Mouse (Mus musculus) naive thymus-derived CD4-positive, alpha-beta T cell, adult 2 months (primary cell): Measurements from ENCODE around the gene Grik1.

Source experiments
- DNase-seq: peaks from one replicate; pipeline ENCODE4 v3.0.0-alpha.2; 2011; ENCODE audit warnings: low read depth

The Grik1 gene

DNA sequence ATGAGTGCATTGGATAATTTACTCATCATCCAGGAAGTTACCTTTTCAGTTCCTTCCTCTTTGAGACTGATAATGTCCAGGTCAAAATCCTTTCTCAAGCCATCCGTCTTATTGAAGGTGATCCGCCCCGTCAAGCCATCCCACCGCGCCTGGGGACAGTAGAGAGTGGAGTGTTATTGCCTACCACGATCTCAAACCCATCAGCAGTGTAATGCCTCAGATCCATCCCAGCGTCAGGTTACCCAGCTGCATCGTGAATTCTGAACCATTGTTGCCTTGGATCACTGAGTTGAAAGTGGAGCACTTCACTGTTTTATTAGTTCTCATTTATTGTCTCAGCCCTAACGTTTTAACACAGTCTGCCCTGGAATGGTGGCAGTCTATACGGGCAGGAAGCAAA lies 332.6 kb downstream of the Grik1 start:
- no peak for DNase-seq

DNA sequence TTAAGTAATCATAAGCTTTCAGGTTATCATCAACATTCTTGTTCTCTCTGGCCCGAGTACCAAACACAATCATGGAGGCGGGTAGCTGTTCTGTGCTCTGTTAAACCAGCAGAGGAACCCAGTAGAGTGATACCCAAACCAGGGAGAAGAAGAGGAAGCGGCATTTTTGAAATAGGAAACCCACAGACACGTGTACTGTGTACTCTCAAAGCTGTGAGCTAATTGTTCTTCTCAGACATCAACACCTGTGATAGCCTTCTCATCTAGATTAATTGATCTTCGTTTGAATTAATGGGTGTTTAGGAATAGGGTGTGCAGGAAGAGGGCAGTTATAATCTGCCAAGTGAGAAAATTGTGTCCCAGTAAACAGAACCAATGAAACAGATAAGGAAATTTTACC lies 333.9 kb downstream of the Grik1 start:
- DNase-seq = no peak

DNA sequence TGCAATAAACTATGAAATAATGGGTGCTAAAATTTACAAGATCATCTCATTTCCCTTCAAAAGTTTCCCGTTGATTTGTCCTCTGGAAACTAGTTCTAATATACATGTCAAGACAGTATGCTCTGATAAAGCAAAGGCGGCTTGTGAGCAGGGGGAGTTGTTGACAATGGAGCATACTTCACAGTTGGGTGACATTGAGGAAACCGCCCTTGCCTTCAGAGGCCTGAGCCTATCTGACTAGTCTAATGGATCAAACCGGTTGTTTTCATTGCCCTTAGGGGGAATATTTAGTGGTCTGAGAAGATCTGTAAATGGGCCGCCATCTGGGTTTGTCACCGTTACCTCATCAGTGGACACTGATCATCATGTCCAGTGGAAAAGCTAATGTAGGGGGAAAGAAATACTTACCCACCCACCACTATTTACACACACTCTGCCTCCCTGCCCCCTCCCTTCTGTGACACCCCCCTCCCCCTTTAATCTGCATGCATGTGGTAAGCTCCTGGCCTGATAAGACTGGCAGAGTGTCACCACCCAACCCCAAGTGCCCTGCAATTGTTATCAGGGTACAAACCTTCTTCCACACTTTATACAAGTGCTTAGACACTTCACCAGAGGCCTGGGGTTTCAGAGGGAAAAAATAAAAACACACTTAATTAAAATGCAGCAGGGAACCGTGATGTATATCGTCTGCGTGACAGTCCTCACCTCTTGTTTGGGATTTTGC lies 335.2 kb downstream of the Grik1 start:
- DNase-seq = no peak

DNA sequence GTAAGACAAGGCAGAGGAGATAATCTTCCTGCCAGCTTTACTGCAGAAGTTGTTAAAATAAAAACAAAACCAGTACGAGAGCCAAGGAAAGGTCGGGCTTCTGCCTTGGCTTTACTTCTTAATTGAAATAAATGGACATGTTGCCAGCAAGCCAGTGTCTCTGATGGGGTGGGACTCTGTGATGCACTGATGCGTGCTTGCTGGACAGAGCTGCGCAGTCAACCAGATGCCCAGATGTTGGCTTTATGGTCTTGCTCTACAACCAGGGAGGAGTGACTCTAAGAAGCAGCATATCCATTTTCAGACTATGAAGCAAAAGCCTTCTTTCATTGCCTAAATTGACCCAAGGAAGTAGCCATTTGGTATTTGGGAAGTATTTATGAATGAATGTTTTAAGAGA lies 336.9 kb downstream of the Grik1 start:
- DNase-seq = no peak

DNA sequence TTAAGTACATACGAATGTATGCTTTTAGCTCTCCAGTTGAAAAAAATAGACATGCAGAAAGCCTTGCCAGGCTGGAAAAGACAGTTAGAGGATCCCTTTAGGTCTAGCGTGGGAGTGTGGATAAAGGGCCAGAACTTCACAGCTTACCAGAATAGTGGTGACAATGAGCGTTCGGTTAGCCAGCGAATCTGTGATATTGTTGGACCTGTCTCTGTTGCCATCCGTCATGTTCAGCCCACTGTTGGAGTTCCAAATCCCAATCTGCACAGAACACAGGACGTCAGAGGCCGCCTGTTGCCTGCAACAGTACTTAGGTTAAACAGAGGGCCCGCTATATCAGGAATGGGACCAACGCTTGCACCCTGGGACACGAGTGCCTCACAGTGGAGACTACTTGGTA lies 340.2 kb downstream of the Grik1 start:
- no peak for DNase-seq

DNA sequence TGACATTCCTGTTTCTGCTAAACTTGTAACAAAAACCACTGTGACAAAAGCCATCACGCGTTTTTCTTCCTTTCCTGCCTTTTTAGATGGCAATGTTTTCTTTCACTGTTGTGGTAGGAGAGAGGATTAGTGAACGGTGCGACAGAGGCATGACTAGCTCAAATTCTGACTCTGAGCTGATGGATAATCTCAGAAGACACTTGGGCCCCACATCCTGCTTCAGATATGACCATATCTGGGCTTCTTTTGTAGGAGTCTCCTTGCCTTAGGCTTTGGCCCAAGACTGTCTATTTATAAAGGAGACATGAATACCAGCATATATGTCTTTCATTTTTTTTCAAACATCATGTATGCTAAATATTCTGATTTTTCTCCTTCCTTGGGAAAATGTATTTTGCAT lies 341.9 kb downstream of the Grik1 start:
- DNase-seq = no peak

DNA sequence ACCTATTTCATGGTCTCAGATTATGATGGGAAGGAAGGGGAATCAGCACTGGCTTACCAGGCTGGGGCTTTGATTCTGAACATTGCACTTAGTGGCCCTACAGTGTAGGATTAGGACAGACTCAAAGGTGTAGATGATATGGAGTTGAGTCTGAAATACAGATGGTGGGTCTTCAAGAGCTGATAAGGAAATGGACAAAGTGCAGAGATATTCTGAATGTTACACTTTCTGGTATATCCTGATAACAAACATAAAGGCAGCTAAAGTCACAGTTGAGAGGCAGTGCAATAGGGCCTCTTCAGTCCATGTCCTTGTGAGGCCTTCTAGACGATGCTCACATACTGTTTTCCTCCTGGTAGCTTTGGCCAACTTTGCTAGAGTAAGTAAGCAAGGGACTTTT lies 345.7 kb downstream of the Grik1 start:
- no peak for DNase-seq

DNA sequence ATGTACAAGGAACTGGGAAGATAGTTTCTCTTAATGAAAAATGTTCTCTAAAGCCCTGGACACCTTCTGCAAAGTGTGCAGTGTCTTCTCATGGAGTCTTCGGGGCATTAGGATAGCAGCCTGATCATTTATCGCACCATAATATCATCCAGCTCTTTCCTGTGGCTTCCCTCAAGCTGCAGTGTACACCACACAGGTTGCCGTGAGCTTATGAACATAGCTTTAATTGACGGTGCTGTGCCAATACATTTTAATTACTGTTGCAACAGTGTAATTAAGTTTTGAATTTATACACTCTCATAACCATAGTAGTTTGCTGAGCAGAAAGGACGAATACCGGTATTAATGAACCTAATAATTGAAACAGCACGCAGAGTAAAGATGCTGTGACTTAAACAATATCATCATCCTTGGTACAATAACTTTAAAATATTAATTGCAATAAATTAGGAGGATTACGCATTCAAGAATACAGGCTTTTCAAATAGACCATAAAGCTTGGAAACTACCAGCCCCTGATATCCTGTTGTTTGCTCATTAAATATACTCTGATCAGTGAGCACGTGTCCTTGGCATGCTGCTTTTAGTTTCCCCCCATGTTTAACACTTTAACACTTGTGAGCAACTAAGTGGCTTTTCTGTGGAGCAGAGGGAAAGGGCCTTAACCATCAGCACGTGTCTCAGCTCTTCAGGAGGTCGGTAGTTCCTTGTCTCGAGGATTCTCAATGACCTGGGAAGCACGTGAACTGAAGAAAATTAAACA lies 347.8 kb downstream of the Grik1 start:
- no peak for DNase-seq

DNA sequence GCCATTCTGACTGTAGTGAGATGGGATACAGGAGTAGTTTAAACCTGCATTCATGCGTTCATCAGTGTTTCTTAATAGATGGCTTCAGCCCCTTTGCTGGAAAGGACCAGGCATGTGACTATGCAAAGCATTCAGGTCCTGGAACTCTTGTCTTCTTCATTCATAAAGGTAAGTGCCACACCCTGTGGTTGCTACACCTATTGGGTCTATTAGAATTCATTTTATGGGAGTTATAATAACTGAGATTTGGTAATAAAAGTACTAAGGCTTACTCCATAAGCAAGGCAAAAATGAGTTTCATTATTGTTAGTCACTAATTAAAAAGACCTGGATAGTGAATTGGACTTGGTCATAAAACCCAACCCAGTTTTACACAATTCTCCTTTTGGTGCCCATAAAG lies 355.4 kb downstream of the Grik1 start:
- no peak for DNase-seq

DNA sequence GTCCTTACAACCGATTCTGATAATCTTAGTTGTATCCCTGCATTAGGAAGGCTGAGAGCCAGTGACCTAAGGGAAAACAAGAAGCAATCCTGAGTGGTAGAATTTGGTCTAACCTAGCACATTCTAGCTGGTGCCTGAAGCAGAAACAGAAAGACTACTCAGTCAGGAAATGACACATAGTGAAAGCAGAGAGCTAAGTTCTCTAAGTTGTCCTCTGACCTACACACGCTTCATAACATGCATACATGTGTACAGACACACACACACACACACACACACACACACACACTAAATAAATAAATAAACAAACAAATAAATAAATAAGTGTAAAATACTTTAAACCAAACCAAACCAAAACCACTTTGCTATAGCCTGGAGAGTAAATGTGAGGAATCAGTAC lies 358.7 kb downstream of the Grik1 start:
- DNase-seq = no peak

DNA sequence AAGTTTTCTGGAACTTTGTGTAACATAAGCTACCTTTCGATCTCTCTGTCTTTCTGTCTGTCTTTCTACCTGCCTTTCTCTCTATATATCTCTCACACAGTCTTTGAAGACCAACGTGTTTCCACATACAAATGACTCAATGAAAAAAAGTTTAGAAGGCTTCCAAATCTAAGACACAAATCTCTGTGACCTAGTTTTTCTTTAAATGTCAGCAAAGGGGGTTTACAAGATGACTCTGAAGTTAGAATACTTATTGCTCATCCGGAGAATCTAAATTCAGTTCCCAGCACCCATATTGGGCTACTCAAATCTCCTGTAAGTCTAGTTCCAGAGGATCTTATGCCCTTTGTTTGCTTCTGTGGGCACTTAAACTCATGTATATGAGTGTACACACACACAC lies 359.5 kb downstream of the Grik1 start:
- DNase-seq = no peak

DNA sequence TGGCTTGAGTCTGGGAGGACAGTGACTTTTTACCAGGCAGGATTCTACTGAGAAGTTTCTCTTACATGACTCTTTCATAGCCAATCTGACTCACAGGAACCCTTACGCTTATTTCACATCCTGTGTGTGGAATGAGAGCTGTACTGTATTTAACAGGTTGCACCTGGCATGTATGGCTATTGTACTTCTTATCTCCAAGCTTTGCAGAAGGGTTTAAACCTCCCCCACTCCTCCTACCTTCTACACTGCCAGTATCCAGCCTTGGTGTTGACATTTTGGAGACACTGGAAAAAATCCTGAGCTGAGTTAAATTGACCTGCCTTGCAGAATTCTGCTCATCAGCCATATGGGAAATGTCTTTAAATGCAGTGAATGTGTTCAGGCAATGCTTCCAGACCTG lies 361.4 kb downstream of the Grik1 start:
- no peak for DNase-seq

DNA sequence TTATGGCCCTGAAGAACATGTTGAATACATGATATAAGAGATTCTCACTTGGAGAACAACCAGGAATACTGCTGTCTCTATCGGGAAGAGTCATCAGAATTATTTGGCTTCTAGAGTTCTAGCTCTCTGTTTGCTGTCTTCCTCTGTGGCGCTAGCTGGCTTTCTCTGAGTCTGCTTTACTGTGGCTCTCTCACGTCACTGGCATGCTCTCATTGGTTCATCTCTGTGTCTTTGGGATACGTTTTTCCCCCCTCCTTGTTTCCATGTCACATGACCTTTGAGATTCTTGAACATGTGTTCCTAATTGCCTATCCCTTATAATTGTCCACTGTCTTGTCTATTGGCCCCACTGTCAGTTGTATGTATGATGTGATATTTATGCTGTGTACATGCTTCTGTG lies 372.2 kb downstream of the Grik1 start:
- no peak for DNase-seq

DNA sequence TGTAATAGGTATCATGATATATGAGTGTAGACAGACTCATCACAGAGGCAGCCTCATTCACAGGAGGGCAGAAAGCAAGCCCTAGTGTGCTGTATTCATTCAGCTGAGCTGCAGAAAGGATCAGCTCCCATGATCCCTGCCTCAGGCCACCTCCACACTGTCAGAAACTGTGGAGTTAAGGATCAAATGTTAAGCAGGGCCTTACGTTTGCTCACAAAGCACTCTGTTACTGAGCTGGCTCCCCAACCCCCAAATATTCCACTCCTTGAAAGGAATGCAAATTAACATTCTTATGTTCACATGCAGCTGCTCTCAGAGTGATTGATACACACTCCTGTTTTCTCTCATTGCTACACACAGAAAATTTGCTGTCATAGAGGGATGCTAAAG lies 372.9 kb downstream of the Grik1 start:
- DNase-seq = no peak

DNA sequence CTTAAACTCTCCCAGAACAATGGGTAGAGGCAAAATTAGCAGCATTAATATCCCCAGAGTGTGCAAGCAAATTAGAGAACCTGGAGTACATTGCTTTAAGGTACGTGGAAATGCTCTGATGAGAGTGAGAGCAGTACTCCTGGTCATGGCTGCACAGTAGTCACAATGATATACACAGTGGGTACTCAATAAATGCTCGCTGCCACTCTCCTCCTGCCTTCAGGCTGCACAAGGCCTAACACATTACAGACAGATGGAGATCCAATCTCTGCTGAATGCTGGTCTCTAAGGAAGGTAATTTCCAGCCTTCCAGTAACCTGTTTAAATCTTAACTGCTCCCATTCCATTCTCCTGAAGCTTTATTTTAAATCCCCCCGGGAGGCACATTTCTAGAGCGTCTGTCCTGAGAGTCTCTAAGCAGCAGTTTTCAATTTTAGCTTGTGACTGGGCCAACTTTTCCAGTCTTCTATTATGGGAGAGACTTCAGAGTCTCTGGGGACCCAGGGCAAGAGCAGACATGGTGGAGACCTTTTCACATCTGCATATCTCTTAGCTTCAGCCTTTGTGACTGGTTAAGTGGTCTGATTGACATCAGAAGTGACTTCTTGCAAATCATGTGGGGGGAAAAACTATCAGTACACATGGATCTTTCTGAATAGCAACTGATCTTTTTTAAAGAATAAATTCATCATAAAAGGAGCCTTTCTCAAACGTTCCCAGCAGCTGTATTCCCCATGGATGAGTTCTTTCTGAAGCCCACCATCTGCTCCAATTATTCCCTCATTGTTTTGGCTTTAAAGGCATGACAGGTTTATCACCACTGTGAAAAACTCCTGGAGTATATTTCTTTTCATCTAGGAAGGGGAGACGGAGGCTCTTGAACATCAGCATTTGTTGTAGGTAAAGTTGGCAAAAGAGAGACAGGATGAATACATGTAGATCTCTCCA lies 373.6 kb downstream of the Grik1 start:
- DNase-seq = no peak

DNA sequence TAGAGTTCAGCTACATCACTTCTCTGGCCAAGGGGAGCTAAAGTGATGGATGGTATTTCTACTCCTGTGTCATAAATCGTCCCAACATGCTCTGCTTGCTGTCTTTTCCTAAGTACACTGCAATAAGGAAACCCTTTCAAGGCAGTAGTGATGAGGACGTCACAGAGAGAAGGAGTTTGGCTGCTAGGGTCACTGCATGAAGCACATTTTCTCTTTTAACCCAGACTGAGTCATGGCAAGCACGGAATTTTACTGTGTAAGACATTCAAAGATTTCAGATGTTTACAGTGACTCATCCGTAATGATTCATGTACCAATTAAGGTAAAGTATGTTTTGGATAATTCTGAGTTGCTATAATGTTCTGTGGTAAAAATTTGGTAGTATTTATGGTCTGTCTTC lies 374.9 kb downstream of the Grik1 start:
- no peak for DNase-seq

DNA sequence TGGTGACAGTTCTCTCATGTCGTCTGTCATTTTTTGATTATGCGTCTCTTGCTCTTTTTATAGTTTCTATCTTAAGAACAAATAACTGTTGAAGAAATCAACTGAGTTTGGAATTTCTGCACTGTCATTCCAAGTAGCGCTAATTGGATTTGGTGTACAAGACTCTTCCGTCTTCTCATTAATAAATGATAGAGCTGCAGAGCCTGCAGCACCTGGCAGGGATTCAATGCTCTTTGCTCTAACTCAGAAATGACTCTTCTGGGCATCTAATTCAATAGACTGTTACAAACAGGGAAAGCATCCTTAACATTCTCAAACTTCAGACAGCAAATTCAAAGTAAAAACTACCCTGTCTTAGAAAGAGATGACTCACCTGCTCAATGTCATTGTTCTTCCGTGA lies 376.3 kb downstream of the Grik1 start:
- DNase-seq = no peak

DNA sequence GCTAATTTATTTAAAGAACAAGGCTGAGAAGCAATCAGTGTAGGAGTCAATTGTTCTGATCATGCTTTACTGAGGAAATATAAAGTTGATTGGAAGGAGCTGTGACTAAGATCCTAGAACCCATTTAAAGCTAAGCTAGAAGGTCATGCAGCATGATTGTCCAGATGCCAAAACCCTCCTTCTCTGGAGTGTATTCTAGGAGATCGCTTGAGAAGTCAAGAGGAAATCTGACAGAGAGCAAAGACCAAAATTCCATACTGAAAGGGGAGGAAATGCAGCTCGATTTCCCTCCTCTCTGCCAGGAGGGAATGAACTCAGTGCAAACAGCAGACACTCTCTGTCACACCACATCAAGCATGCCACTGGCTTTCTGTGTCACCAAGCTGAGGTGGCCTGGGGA lies 378.9 kb downstream of the Grik1 start:
- no peak for DNase-seq

DNA sequence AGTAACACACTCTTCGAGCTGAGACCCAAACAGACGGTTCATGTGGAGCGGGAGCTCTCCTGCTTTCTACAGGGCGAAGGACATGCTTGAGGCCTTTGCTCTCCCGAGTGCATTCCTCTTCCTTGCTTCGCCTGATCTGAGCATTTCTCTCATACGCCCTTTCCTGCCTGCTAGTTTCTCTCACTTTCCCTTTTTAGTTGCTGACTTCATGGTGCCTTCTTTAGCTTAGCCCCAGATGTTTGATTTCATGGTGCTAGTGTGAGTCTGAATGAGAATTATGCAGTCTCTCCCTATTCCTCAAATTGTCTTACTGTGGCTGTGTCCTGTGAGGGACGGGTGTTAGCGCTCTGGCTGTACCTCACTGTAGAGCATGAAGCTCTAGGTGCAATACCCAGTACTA lies 388.0 kb downstream of the Grik1 start:
- no peak for DNase-seq

DNA sequence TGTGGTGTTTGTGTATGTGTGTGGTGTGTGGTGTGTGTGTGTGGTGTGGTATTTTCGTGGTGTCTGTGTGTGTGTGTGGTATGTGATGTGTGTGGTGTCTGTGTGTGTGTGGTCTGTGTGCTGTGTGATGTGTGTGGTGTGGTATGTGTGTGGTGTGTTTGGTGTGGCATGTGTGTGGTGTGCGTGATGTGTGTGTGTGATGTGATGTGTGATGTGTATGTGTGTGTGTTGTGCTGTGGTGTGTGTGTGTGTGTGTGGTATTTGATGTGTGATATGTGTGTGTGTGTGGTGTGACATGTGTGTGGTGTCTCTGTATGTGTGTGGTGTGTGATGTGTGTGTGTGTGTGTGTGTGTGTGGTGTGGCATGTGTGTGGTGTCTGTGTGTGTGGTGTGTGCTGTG lies 388.9 kb downstream of the Grik1 start:
- DNase-seq = no peak

DNA sequence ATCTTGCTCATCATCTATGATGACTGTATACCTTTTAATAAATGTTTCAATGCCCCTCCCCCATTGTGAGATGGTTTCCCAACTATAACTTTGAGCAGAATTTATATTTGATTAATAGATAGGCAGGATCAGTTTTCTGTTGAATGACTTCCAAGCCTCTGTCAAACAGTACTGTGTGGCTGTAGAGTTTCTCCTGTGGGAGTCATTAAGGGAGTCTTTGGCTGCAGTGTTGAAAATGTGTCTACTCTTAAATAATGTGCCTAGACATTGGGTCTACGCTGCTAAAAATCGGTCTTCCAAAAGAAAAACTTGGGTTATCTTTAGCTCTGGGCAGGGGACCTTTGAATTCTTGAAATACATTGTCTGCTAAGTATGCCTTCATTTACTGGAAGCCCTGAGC lies 414.1 kb downstream of the Grik1 start:
- DNase-seq = no peak

DNA sequence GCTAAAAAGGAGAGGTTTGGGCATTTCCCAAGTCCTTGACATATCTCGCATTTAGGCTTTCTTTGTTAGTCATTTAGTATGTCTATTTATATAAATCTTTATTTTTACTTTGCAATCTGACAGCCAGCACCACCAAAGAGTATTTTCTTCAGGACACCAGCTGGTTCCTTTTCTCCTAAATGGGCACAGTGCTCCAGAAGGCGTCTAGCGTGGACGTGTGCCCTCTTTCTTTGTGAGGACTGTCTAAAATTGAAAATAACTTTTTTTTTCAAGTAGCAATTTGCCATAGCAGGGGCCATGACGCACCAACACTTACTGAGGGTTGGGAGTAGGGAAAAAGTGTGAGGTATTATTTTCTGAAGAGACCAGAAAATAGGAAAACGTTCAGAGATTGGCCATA lies 425.5 kb downstream of the Grik1 start:
- DNase-seq = no peak

DNA sequence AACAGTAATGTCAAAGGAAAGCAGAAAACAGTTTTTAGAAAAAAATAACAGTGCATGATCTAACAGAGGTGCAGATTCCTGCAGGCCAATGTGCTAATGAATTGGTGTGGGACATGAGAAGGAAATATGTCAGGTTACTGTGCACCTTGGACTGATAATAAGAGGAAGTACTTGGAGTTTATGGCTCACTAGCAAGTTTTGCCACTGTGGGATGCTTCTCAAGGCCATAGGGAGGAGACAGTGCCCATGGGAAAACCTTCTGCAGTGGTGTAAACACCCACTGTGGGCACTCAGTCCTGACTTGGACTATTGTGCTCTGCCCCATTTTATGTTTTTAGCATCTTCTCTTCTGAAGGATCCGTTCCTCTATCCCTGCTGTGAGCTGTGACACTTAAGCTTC lies 428.3 kb downstream of the Grik1 start:
- DNase-seq = no peak
